Mouse (Mus musculus): ENCODE results near the gene Atp4a. TPM values are rescaled to one million over a fixed set of nuclear protein-coding genes. Genes with fewer than 3 reads are reported as not detected.

Atp4a gene
- polyA plus RNA-seq (2012; rRNA removed), result 0.89 and 1.0 TPM in 2 replicates
- polyA plus RNA-seq (2014; fragmentation: Nextera tagmentation; extraction: Ambion mirVana), result 0.30 and 0.48 TPM in 2 replicates

GRCm38 (mm10) chr7:30711942-30712341 is at the start of gene Atp4a:
Atp4a (plus strand) TSS chr7:30712209.
- no peak within 1 kb of the TSS for H3K4me2 ChIP-seq (replicated peaks; ENCODE audit: low read depth, low read length, severe bottlenecking)
- ATAC-seq (ENCODE audit: low FRiP score, low read depth), result no peak
- no peak for DNase-seq (ENCODE audit: low spot score)
- no peak within 1 kb of the TSS for H3K4me3 ChIP-seq (replicated peaks; ENCODE audit: low read length)
- H3K27me3 ChIP-seq (ENCODE audit: control insufficient read depth, insufficient read depth, low read length), result peaks cover 13% of the 10 kb centered on the region
- peaks cover 2% of the 10 kb centered on the region; the same call in 1 of the 2 replicates for H3K4me1 ChIP-seq (ENCODE audit: control insufficient read depth, insufficient read depth, low read length)
- no peaks in the 10 kb centered on the region for H3K9me3 ChIP-seq (ENCODE audit: control insufficient read depth, low read length)
- no peak within 1 kb of the TSS for H3K27ac ChIP-seq (replicated peaks; ENCODE audit: low read depth, low read length)
- TF ChIP-seq POLR2A (IDR thresholded peaks at IDR 0.05; ENCODE audit: borderline replicate concordance, extremely low read depth, insufficient read depth, insufficient read length), result no peak
- no peak within 1 kb of the TSS for H3K9ac ChIP-seq (ENCODE audit: low read depth, low read length, severe bottlenecking)
- H3K36me3 ChIP-seq (ENCODE audit: control insufficient read depth, insufficient read depth, low read length), result no peaks in the 10 kb centered on the region
- 85% methylated on average over 3 of the region's 3 CpGs for WGBS

GRCm38 (mm10) chr7:30664529-30665200 is 47.3 kb upstream of the Atp4a start, which contains the start of gene Haus5:
Haus5 (minus strand) TSS chr7:30664994.
- H3K9ac ChIP-seq (ENCODE audit: low read depth, low read length, severe bottlenecking), result peak within 1 kb of the TSS; percentile 67
- H3K4me3 ChIP-seq (replicated peaks; ENCODE audit: low read length), result peak within 1 kb of the TSS; percentile 63
- 1% methylated on average over 34 of the region's 34 CpGs for WGBS
- no peaks in the 10 kb centered on the region for H3K27me3 ChIP-seq (ENCODE audit: control insufficient read depth, insufficient read depth, low read length)
- peak within 1 kb of the TSS; percentile 89 for H3K4me2 ChIP-seq (replicated peaks; ENCODE audit: low read depth, low read length, severe bottlenecking)
- ATAC-seq (ENCODE audit: low FRiP score, low read depth) (peak; percentile 97), DNase-seq (ENCODE audit: low spot score) (peak; percentile 88)
- peak; percentile 34; the same call in 1 of the 2 replicates for TF ChIP-seq POLR2A (IDR thresholded peaks at IDR 0.05; ENCODE audit: borderline replicate concordance, extremely low read depth, insufficient read depth, insufficient read length)
- no peaks in the 10 kb centered on the region for H3K9me3 ChIP-seq (ENCODE audit: control insufficient read depth, low read length)
- no peaks in the 10 kb centered on the region for H3K4me1 ChIP-seq (ENCODE audit: control insufficient read depth, insufficient read depth, low read length)
- peak within 1 kb of the TSS; percentile 10; the same call in 1 of the 2 replicates for H3K27ac ChIP-seq (replicated peaks; ENCODE audit: low read depth, low read length)
- peaks cover 16% of the 10 kb centered on the region for H3K36me3 ChIP-seq (ENCODE audit: control insufficient read depth, insufficient read depth, low read length)

- no peak for TF ChIP-seq POLR2A (IDR thresholded peaks at IDR 0.05; ENCODE audit: borderline replicate concordance, extremely low read depth, insufficient read depth, insufficient read length)
- no peak for ATAC-seq (ENCODE audit: low FRiP score, low read depth)
- no peaks in the 10 kb centered on the region for H3K4me1 ChIP-seq (ENCODE audit: control insufficient read depth, insufficient read depth, low read length)
- no peaks in the 10 kb centered on the region for H3K9me3 ChIP-seq (ENCODE audit: control insufficient read depth, low read length)
- peak overlapping the region; percentile 67 for H3K9ac ChIP-seq (ENCODE audit: low read depth, low read length, severe bottlenecking)
- WGBS, result 5% methylated on average over 11 of the region's 11 CpGs
- no peak overlapping the region; the same call in 1 of the 2 replicates for H3K27ac ChIP-seq (replicated peaks; ENCODE audit: low read depth, low read length)
- no peaks in the 10 kb centered on the region for H3K27me3 ChIP-seq (ENCODE audit: control insufficient read depth, insufficient read depth, low read length)
- H3K36me3 ChIP-seq (ENCODE audit: control insufficient read depth, insufficient read depth, low read length), result peaks cover 15% of the 10 kb centered on the region
- DNase-seq (ENCODE audit: low spot score), result no peak
- peak overlapping the region; percentile 89 for H3K4me2 ChIP-seq (replicated peaks; ENCODE audit: low read depth, low read length, severe bottlenecking)
- peak overlapping the region; percentile 63 for H3K4me3 ChIP-seq (replicated peaks; ENCODE audit: low read length)
Observed at GRCm38 (mm10) chr7:30665321-30665720, 46.7 kb upstream of the Atp4a start.

GRCm38 (mm10) chr7:30669229-30669628 is 42.8 kb upstream of the Atp4a start:
- TF ChIP-seq POLR2A (IDR thresholded peaks at IDR 0.05; ENCODE audit: borderline replicate concordance, extremely low read depth, insufficient read depth, insufficient read length), result no peak
- Histone ChIP-seq H3K9ac (ENCODE audit: low read depth, low read length, severe bottlenecking) (no peak overlapping the region), H3K27me3 (ENCODE audit: control insufficient read depth, insufficient read depth, low read length) (no peaks in the 10 kb centered on the region), H3K4me2 (replicated peaks; ENCODE audit: low read depth, low read length, severe bottlenecking) (no peak overlapping the region), H3K4me1 (ENCODE audit: control insufficient read depth, insufficient read depth, low read length) (no peaks in the 10 kb centered on the region), H3K9me3 (ENCODE audit: control insufficient read depth, low read length) (no peaks in the 10 kb centered on the region), H3K4me3 (replicated peaks; ENCODE audit: low read length) (no peak overlapping the region), H3K36me3 (ENCODE audit: control insufficient read depth, insufficient read depth, low read length) (no peaks in the 10 kb centered on the region), H3K27ac (replicated peaks; ENCODE audit: low read depth, low read length) (no peak overlapping the region)
- ATAC-seq (ENCODE audit: low FRiP score, low read depth) (no peak), DNase-seq (ENCODE audit: low spot score) (no peak)
- WGBS, result 46% methylated on average over 3 of the region's 3 CpGs

GRCm38 (mm10) chr7:30671480-30671879 is 40.5 kb upstream of the Atp4a start, which contains the start of gene Pmis2:
Pmis2 (minus strand) TSS chr7:30671605.
- H3K4me3 ChIP-seq (replicated peaks; ENCODE audit: low read length), result no peak within 1 kb of the TSS
- no peaks in the 10 kb centered on the region for H3K9me3 ChIP-seq (ENCODE audit: control insufficient read depth, low read length)
- 70% methylated on average over 9 of the region's 9 CpGs for WGBS
- no peak within 1 kb of the TSS for H3K9ac ChIP-seq (ENCODE audit: low read depth, low read length, severe bottlenecking)
- no peak for TF ChIP-seq POLR2A (IDR thresholded peaks at IDR 0.05; ENCODE audit: borderline replicate concordance, extremely low read depth, insufficient read depth, insufficient read length)
- no peaks in the 10 kb centered on the region for H3K36me3 ChIP-seq (ENCODE audit: control insufficient read depth, insufficient read depth, low read length)
- H3K27me3 ChIP-seq (ENCODE audit: control insufficient read depth, insufficient read depth, low read length), result no peaks in the 10 kb centered on the region
- H3K4me1 ChIP-seq (ENCODE audit: control insufficient read depth, insufficient read depth, low read length), result no peaks in the 10 kb centered on the region
- H3K4me2 ChIP-seq (replicated peaks; ENCODE audit: low read depth, low read length, severe bottlenecking), result no peak within 1 kb of the TSS
- DNase-seq (ENCODE audit: low spot score), result no peak
- no peak for ATAC-seq (ENCODE audit: low FRiP score, low read depth)
- H3K27ac ChIP-seq (replicated peaks; ENCODE audit: low read depth, low read length), result no peak within 1 kb of the TSS

Data from limb, embryonic 14.5 days (tissue).